Mouse (Mus musculus) monocyte, adult 5-6 weeks (primary cell): ENCODE data around the gene Fuom. TPM values are rescaled to one million over a fixed set of nuclear protein-coding genes. Genes with fewer than 3 reads are reported as not detected.

Experiments used
- ATAC-seq: fragments of 153-309, 156-312 bp; replicated peaks from 2 replicates; pipeline ENCODE4 v1.8.0; 2017; ENCODE audit warnings: mild to moderate bottlenecking; ENCODE audit not compliant: low TSS enrichment, insufficient number of reproducible peaks, severe bottlenecking, poor library complexity, low FRiP score
- total RNA-seq: library from RNA; stranded (forward); fragments of 200-1000, 200-491, 200-594 nt; gene quantifications from 3 replicates; pipeline ENCODE4 v1.2.3, GENCODE M21; 2017

Gene Fuom
- total RNA-seq, 1 experiment from 2014 or later: 2.8 TPM

- no peak for ATAC-seq
Measured at GRCm38 (mm10) chr7:140062307-140062706, 39.9 kb downstream of the Fuom start.

- no peak for ATAC-seq
Measured at GRCm38 (mm10) chr7:140061832-140062130, 40.5 kb downstream of the Fuom start.

- no peak for ATAC-seq
Measured at GRCm38 (mm10) chr7:140060936-140061831, 41.1 kb downstream of the Fuom start.

GRCm38 (mm10) chr7:140059601-140060000 is 42.6 kb downstream of the Fuom start:
- ATAC-seq: no peak

GRCm38 (mm10) chr7:140058528-140058927 is 43.7 kb downstream of the Fuom start:
- ATAC-seq: no peak

GRCm38 (mm10) chr7:140057413-140058407 is 44.5 kb downstream of the Fuom start:
- ATAC-seq: no peak

GRCm38 (mm10) chr7:140054124-140054523 is 48.1 kb downstream of the Fuom start:
- ATAC-seq: no peak

- ATAC-seq: no peak
Measured at GRCm38 (mm10) chr7:140049115-140049689, 53.0 kb downstream of the Fuom start.

GRCm38 (mm10) chr7:140048361-140049114 is 53.7 kb downstream of the Fuom start, which contains the start of gene Msx3:
TSS of gene Msx3 (minus strand) at chr7:140049089.
- ATAC-seq: no peak

- 0 out of 2 replicates have a peak, but pooled peaks have one; percentile 15 for ATAC-seq
Measured at GRCm38 (mm10) chr7:140047811-140048311, 54.4 kb downstream of the Fuom start.

Other genes starting within 250 kb of the Fuom start
- gene Kndc1, start 207.7 kb downstream of the Fuom start, total RNA-seq: not detected in 3 replicates
- not detected in 3 replicates for gene Utf1, start 158.7 kb downstream of the Fuom start, total RNA-seq
- gene 6430531B16Rik, start 123.7 kb downstream of the Fuom start, total RNA-seq: 1.5 TPM in 1 of 3 replicates, not detected in the others
- 10.2 to 54.2 TPM (median 40.8 TPM) in 3 replicates for gene Adam8, start 109.9 kb downstream of the Fuom start, total RNA-seq
- gene Zfp511, start 66.0 kb downstream of the Fuom start, total RNA-seq: 27.4 to 31.4 TPM (median 27.6 TPM) in 3 replicates
- 16.3 to 28.9 TPM (median 26.9 TPM) in 3 replicates for gene Tubgcp2, start 65.8 kb downstream of the Fuom start, total RNA-seq
- not detected in 3 replicates for gene Msx3, start 53.4 kb downstream of the Fuom start, total RNA-seq
- 0.68 TPM in 1 of 3 replicates, not detected in the others for gene Caly, start 19.9 kb downstream of the Fuom start, total RNA-seq
- gene Prap1, start 9.0 kb downstream of the Fuom start, total RNA-seq: not detected in 3 replicates
- gene Paox, start 13.4 kb upstream of the Fuom start, total RNA-seq: 0.87 to 1.5 TPM (median 1.2 TPM) in 3 replicates
- gene Echs1, start 14.0 kb upstream of the Fuom start, total RNA-seq: 37.8 to 42.3 TPM (median 41.5 TPM) in 3 replicates
- 3.7 to 7.6 TPM (median 4.4 TPM) in 3 replicates for gene Mtg1, start 35.1 kb upstream of the Fuom start, total RNA-seq
- gene Sprn, start 52.4 kb upstream of the Fuom start, total RNA-seq: not detected in 3 replicates
- gene Olfr522, start 62.3 kb upstream of the Fuom start, total RNA-seq: not detected in 3 replicates
- not detected in 3 replicates for gene Olfr523, start 70.8 kb upstream of the Fuom start, total RNA-seq
- gene Olfr524, start 103.5 kb upstream of the Fuom start, total RNA-seq: not detected in 3 replicates
- gene Cd163l1, start 115.8 kb upstream of the Fuom start, total RNA-seq: 0.39 to 0.48 TPM in 2 of 3 replicates, not detected in the other
- gene 5830411N06Rik, start 144.8 kb upstream of the Fuom start, total RNA-seq: 0.85 to 2.5 TPM in 2 of 3 replicates, not detected in the other
- gene Olfr525, start 218.4 kb upstream of the Fuom start, total RNA-seq: not detected in 3 replicates
- not detected in 3 replicates for gene Olfr527, start 231.6 kb upstream of the Fuom start, total RNA-seq